Mouse (Mus musculus) G1E (cell line): Measurements from ENCODE around the gene Slc22a3.

ENCODE experiments used
- CTCF ChIP-seq: IDR thresholded peaks from 2 replicates; pipeline ENCODE4 v1.5.1; 2012; ENCODE audit warnings: low read depth, low read length, inconsistent platforms, mixed read lengths
- GATA1 ChIP-seq: IDR thresholded peaks from 2 replicates; pipeline ENCODE4 v1.6.1; 2012; ENCODE audit warnings: borderline replicate concordance, low read length, inconsistent platforms, mixed read lengths

GRCm38 (mm10) chr17:12530081-12530480, 22.6 kb upstream of the Slc22a3 start:
- TF ChIP-seq CTCF (no peak), GATA1 (no peak)
